Mouse (Mus musculus) erythroid progenitor cell, adult 5-6 weeks (primary cell): ENCODE measurements around the gene Mecr. TPM values are rescaled to one million over a fixed set of nuclear protein-coding genes. Genes with fewer than 3 reads are reported as not detected.
A peak's percentile ranks its signal among the peaks of the same experiment; 100 is the strongest.

Experiments
- ATAC-seq: replicated peaks from 2 replicates; pipeline ENCODE4 v1.8.0; 2016; ENCODE audit warnings: moderate number of reproducible peaks, mild to moderate bottlenecking, moderate TSS enrichment, inconsistent platforms; ENCODE audit not compliant: poor library complexity, low FRiP score, severe bottlenecking
- total RNA-seq, 2 experiments: library from RNA; stranded (forward) in 1 of 2; stranded (reverse) in 1 of 2; fragments of 150-400 nt in 1 of 2; fragments of 186-747, 209-891 nt in 1 of 2; gene quantifications; 2 replicates each; pipeline versions ENCODE4 v1.2.3 to v1.2.4; 2015 to 2017; ENCODE audit warnings: low replicate concordance in 2 of 2

Mecr gene
- total RNA-seq, 2 experiments from 2014 or later, result 9.2 to 14.3 TPM

- ATAC-seq, result no peak
These were observed 38.0 kb downstream of the Mecr start for GRCm38 (mm10) chr4:131881306-131881705.

GRCm38 (mm10) chr4:131883571-131883970 lies 40.3 kb downstream of the Mecr start:
- no peak for ATAC-seq

- ATAC-seq, result no peak
These were observed 42.1 kb downstream of the Mecr start for GRCm38 (mm10) chr4:131885376-131885775.

DNA sequence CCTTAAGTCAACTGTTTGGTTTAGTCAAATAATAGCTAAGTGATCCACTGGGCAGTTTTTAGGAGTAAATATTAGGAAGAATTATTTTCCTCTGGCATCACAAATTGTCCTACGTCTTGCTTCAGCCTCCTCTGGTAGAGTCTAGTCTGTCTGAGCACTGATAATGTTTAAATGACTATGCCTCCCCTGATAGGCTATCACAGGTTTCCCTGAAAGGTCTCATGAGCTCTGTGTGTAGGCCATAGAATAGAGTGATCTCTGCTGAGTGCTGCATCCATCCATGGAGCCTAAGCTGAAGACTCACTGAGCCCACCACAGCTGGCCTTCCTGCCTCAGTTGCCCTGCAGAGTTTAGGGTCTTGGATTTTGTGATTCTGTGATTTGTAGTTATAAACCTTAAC lies 45.3 kb downstream of the Mecr start:
- no peak for ATAC-seq

DNA sequence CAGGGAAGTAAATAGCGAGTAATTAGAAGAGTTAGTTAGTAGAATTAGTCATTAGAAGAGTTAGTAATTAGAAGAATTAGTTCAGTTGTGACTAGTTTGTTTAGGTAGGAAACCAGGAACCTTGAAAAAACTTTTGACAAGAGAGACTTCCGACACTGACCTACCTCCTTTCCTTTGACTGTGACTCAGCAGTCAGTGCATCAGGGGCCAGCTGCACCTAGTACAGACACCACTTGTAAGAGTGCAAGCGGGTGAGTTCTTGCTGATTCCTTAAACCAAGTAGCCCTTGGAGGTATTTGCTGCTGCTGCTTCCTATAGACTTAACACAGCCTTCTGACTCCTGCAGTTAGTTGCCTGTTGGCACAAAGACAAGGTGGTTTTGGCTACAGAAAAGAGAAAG lies 47.4 kb downstream of the Mecr start:
- no peak for ATAC-seq

- ATAC-seq, result no peak
These were observed 53.8 kb downstream of the Mecr start for GRCm38 (mm10) chr4:131897109-131897508.

- ATAC-seq, result no peak
These were observed 54.5 kb downstream of the Mecr start for GRCm38 (mm10) chr4:131897787-131898186.

DNA sequence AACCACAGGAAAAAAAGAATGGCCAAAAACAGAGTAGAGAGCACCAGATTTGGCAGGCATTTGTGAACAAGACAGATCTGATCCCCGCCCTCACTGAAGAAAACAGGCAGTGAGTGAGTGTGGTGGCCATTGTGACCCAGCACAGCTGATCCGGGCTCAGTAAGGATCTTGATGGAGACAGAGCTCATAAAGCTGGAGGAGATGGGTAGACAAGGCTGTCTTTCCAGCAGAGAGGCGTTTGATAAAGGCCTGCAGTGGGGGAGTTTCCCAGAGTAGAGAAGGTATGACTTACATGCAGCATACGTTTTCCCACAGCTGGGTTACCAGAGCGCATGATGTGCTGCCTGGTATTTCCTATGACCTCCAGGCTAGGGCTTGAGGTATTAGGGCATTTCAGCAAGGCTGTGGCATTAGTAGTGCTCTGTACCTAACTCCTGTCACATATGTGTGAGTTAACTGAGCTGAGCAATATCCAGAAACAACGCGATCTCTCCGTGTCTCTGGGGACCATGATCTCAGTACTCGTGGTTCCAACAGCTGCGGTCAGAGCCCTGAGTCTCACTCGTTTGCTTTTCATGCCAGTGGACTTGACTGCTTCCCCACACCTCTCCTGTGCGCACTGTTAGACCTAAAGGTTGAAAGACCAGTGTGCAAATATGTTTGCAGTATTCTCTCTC lies 55.4 kb downstream of the Mecr start:
- ATAC-seq, result no peak

DNA sequence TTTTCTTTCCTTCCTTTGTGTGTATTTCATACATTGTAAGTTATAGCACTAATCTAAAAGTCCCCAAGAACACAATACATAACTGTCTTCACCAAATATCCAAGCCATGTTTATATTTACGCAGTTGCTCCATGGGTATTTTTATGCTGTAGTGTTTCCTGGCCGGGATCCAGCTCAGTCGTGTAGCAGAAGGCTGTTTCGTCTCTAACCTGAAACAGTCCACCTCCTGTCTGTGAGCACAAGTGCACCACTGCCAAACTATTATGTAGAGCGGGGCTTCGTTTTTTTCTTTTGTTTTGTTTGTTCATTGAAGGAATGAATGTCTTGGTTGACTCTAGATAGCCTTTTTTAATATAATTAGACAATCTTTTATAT lies 55.9 kb downstream of the Mecr start:
- no peak for ATAC-seq

DNA sequence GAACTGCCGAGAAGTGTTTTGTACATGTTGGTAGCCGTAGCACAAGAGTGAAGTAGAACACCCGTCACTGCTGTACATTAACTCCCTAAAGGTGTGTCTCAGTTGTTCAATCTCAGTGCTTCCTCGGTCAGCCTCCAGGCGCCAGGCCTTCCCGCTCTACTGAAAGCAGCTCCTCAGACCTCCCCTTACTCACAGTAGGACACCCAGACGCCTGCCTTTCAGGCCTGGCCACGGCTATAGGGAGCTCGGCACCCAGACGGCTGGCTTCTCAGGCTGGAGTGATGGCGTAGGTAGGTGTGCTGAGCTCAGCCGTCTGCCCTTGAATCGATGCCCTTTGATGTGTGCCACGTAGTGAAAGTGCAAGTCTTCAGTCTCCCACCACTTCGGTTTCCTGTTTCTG lies 57.8 kb downstream of the Mecr start:
- ATAC-seq, result no peak

- no peak for ATAC-seq
These were observed 61.2 kb downstream of the Mecr start for GRCm38 (mm10) chr4:131904478-131904877.

DNA sequence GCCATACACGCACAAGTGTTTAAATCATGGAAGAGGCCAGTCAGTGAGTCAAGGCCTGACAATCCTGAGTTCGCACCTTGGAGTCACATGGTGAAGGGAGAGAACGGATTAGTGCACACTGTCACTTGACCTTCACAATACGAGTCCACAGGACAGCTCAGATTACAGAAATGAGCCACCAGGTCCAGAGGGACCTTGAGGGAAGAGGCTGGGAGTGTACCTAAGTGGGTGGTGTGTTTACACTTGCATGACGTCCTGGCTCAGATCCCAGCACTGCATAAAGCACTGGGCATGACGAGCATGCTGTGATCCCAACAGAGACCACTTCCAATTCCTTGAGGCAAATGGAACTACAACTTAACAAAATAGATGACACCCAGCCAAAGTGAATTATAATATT lies 63.2 kb downstream of the Mecr start:
- ATAC-seq, result no peak

DNA sequence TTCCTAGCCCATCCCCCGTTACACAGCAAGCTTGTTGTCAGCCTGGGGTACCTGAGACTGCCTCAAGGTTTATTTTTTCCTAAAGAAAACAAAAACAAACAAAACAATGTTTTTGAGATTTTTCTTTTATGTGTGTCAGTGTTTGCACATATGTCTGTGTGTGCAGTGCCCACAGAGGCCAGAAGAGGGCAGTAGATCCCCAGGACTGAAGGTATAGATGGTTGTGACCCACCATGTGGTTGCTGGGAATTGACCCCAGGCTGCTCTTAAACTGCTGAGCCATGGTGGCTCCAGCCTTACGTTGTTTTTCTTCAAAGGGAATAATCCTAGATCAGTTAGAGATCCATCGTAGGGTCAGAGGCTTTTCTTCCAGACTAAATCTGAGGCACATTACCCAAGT lies 64.6 kb downstream of the Mecr start:
- ATAC-seq, result no peak

- ATAC-seq, result no peak
These were observed 67.1 kb downstream of the Mecr start for GRCm38 (mm10) chr4:131910237-131910994.

DNA sequence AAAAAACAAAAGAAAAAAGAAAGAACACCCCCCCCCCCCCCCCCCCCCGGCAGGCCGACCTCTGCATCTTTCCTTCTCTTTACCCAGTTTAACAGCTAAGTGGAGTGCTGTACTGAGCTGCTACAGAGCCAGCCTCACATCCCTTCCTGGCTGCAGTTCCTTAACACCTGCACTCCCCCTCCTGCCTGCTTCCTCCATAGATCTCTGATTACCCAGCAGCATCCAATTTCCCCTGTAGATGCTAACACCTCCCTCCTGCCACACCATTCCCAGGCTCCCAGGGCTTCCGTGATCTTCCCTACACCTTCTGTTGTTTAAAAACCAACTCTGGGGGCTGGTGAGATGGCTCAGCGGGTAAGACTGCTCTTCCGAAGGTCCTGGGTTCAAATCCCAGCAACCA lies 68.3 kb downstream of the Mecr start:
- no peak for ATAC-seq

- no peak for ATAC-seq
These were observed 70.3 kb downstream of the Mecr start for GRCm38 (mm10) chr4:131913526-131913925.

DNA sequence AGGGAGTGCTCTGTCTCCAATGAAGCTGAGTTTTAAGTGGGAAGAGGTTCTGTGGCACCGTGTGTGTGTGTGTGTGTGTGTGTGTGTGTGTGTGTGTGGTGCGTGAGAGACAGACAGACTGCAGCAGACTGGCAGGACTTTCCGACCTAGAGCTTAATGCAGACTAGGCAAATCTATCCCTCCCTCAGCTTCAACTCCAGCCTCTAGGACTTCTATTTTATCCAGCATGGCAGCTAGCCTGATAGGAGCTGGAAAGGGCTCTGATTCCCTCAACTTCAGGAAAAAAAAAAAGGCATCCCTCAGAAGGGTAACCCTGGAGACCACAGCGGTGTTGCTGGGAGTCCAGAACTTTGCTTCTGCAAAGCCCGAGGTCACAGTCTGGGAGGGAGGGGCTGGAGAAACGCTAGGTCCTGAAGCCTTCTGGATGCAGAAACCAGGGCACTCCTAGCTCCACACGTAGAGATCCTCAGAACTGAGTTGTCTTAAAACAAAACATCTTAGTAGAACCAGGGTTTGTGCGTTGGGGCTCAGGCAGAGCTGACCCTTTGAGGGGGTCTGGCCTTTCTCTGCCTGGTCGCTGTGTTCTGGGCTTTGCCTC lies 70.9 kb downstream of the Mecr start:
- no peak for ATAC-seq

DNA sequence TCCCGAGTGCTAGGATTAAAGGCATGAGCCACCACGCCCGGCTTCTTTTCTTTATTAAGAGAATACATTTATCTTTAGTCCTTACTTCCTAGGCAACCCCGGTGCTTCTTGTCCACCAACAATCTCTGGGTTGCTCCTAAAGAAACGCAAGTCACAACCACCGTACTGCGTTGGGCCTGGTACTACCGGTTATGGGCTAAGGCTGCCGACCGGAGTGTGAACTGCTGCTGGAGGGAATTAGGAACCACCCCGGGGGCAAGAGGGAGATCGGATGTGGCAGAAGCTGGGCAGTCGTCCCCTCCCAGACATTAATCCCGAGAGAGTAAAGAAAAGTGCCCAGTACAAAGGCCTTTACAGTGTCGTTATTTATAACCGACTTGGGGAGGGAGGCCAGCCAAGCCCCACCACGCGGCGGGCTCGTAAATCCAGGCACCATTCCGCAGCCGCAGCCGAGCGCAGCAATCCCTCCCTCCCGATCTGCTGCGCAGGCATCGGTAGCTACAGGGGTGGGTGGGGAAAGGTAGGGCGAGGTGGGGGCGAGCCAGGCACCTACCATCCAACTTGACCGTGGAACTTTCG lies 71.7 kb downstream of the Mecr start:
- ATAC-seq, result no peak

DNA sequence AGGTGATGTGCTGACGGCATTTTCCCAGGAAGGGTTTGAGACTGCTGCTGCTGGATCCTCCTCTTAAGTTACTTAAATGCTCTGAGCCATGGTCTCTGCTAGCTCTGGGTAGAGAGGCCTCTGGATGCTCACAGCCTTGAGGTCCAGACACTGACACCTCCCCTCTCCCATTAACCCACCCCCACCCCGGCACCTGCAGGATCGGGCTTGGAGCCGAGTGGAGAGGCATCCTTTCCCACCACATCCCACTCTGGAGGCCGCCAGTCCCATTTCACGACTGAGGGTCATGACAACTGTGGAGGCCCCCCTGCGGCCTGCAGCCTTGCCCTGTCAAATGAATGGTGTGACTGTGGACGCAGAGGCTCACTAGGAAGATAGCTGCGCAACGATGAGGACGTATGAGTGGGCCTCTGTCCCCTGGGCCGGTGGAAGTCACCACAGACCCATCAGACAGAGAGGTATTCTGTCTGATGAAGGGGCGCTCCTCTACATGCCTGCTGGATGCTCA lies 72.6 kb downstream of the Mecr start:
- ATAC-seq, result no peak

DNA sequence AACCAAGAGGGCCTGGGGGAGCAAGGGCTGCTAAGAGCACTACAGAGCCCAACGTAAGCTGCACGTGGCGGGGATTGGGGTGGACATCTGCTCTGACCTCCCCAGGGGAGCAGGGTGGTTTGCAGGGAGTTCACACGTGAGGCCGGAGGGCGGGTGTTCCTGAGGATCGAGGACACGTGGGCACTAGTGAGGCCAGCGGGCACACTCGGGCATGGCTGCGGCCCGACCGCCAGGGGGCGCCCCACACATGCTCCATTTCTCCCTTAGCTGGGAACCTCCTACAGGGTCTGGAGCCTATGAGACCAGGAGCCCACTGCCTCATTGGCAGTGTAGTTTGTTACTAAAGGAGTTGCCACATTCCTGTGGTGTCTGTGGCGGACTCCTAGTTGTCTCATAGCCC lies 73.2 kb downstream of the Mecr start:
- peak; percentile 78 for ATAC-seq
